Mouse (Mus musculus) adrenal gland, postnatal 14 days (tissue): ENCODE measurements at regions not wholly inside any gene's neighbourhood (a gene's known extent, or its start where the extent isn't known, plus 50 kb on each side); places are given as distances from the start of the nearest gene placed in this dataset.

ENCODE experiments used
- DNase-seq: peaks from one replicate; pipeline ENCODE4 v3.0.0; 2021; ENCODE audit warnings: mixed read lengths

GRCm38 (mm10) chr1:35428126-35428840, 578.5 kb downstream of the Plekhb2 start:
- DNase-seq: no peak

DNA sequence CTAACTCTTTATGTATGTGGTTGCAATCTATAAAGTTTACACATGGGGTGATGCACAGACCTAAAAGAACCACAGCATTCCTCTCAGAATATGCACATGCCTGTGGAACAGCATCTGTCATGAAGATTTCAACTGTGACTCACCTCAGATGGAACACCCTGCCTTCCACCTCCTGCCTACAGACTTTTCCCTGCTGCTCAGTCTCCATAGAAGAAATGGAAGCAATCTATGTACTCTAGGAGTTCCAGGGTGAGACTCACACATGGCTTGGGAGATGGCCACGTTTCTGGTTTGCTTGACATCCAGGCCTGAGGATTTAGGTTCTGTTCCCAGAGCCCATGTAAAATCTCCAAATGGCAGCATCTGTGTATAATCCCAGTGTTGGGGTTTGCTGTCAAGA, 579.7 kb downstream of the Plekhb2 start:
- no peak for DNase-seq

- DNase-seq: no peak
Observed at GRCm38 (mm10) chr1:35435721-35436120, 585.9 kb downstream of the Plekhb2 start.

- DNase-seq: no peak
Observed at GRCm38 (mm10) chr1:35447345-35447744, 597.6 kb downstream of the Plekhb2 start.

GRCm38 (mm10) chr1:35452441-35453107, 602.8 kb downstream of the Plekhb2 start:
- no peak for DNase-seq

- no peak for DNase-seq
Observed at GRCm38 (mm10) chr1:35457591-35457990, 607.8 kb downstream of the Plekhb2 start.

DNA sequence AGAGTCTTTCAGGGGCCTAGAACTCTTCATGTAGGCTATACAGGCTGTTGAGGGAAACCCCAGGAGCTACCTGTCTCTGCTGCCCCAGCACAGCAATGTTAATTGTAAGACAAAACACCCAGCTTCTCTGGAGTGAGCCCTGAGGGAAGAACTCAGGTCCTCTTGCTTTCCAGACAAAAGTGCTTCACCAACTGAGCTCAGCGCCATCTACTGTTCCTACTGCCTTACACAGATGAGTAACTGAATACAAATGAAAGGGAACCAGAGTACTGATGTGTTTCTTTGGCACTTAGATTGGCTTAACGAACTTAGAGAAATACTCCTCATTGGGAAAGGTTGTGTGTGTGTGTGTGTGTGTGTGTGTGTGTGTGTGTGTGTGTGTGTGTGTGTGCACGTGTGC, 603.1 kb upstream of the Hs6st1 start:
- peak; percentile 8 for DNase-seq

DNA sequence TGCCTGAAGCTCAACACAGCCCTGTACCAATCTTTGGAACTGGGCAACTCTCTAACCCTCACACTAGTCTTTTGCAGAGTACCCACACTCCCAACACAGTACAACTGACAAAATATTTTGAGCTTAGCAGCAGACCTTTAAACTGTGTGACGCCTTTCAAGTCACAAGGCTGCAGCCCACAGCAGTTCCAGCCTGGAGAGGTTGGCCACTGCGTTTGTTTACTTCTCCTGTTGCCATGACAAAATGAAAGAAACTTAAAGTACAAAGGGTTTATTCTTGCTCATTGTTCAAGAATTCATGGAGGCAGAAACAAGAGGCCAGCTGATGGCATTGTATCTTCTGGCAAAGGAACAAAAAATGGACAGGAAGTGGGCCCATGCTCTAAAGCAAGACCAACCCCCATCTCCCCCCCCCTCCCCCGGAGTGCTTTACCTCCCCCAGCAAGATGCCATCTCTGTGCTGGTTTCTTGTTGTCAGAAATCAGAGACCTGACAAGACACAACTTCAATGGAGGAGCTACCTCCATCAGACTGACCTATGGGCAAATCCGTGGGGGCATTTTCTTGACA, 598.9 kb upstream of the Hs6st1 start:
- DNase-seq: no peak

DNA sequence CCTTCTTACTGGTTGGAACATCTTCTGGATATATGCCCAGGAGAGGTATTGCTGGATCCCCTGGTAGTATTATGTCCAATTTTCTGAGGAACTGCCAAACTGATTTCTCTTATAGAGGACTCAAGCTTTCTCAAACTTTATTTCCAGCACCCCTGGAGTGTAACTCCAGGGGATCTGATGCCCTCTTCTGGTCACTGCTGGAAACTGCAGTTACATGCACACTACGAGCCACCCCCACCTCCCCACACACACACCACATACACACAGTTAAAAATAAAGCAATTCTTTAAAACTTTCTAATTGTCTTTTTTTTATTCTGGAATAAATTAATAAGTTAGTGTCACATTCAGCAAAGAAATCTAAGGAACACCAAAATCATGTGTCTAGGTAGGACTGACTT, 589.9 kb upstream of the Hs6st1 start:
- no peak for DNase-seq

GRCm38 (mm10) chr1:35495963-35496362, 572.2 kb upstream of the Hs6st1 start:
- no peak for DNase-seq

DNA sequence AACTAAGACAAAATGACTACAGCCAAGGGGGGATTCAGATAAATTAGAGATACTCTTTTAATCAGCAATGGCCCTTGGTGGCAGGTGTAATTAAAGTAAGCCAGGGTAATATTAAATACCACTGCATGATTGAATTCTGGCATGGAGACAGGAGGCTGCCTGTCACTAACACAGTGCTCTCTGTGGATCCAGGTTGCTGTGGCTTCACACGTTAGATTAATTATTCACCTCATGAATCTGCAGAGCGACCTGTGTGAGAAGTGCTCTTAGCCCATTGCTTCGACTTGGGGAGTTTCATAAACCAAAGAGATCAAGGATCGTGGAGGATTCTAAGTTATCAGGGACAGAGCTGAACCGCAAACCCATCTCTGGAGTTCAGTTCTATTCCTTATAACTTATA, 545.2 kb upstream of the Hs6st1 start:
- DNase-seq: no peak

DNA sequence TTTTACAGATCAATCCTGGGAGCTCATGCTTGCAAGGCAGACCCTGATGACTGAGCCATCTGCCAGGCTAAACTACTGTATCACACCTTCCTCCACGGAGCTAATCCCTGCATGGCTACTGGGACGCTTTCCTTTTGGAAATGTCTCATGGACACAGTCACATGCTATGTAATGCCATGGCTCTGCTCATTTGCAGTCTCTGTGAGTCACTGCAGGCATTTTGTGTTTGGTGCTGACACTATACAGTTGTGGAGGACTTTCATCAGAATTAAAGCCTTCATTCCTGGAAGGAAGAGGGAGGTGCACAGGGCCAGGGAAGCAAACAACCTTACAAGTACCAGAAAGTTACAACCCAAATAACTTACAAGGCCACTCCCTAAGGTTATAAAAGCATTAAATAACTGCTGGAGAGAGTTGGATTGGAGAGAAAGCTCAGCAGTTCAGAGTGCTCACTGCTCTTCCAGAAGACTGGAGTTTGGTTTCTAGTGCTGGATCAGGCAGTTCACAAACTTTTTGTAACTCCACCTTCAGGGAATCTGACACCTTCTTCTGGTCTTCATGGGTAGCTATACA, 544.3 kb upstream of the Hs6st1 start:
- DNase-seq: no peak

DNA sequence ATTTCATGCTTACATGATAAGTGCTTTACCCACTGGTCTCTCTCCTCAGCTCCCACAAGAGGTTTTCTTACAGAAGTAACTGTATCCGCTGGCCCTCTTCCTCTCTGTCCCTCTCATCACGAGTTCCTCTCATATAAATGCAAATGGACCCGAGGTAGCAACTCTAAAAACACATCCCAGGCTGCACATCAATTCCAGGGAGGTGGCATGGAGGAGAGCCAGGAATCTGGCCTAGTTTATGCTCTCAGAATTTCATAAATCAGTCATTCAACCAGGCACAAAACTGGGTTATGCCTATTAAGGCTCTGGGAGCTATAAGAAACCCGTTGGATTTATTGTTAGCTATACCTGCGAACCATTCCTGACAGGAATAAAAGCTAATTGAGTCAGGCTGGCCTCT, 543.4 kb upstream of the Hs6st1 start:
- DNase-seq: no peak

- no peak for DNase-seq
Observed at GRCm38 (mm10) chr1:35527750-35528476, 540.3 kb upstream of the Hs6st1 start.

DNA sequence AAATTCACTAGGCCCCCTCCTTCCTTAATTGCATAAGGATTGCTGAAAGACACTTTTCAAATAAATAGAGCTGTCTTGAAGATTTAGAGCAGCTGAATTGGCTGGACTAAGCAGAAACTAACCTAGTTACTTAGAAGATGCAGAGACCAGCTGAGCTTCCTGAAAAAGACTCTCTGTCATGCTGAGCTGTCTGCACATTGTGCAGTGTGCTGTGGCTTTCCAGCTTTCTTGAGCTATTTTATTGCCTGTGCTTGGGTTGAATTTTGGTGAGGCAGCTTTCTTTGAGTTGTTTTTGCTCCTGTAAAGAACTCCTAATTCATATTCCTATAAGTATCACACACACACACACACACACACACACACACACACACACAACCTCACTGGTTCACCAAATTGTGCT, 532.7 kb upstream of the Hs6st1 start:
- DNase-seq: no peak

GRCm38 (mm10) chr1:35536276-35536675, 531.9 kb upstream of the Hs6st1 start:
- DNase-seq: no peak

DNA sequence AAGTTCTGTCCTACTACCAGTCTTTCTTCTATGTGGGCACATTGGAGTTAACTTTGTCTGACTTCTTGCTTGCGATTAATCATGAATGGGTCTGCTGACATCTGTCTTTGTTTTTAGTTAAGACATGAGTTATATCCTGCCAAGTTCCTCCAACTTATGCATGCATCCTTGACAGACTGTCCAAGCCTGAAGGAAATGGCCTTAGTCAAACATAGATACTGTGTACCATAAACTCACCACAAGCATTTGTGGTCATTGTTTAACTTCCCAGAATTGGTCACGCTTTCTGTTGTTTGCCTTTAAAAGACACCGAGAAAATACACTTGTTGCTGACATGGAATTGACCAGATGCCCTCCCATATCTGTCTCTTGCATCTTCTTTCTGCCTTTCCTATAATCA, 519.4 kb upstream of the Hs6st1 start:
- DNase-seq: no peak

DNA sequence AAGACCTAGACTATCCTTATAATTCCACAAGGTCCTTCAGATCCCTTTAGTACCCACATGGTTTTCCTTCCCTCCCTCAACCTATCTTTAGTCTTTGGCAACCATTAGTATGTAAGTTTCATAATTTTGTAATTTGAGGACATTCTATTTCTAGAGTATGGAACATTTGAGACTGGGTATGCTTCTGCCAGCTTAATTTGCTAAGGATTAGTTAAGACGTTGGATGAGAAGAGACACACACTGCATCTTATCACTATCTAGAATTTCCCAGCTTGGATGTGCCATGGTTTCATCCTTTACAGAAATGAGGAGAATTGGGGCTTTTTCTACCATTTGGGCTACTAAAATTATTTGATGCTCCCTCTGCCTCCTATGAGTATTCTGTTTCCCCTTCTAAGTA, 516.7 kb upstream of the Hs6st1 start:
- no peak for DNase-seq

- no peak for DNase-seq
Observed at GRCm38 (mm10) chr1:35562786-35563185, 505.4 kb upstream of the Hs6st1 start.

DNA sequence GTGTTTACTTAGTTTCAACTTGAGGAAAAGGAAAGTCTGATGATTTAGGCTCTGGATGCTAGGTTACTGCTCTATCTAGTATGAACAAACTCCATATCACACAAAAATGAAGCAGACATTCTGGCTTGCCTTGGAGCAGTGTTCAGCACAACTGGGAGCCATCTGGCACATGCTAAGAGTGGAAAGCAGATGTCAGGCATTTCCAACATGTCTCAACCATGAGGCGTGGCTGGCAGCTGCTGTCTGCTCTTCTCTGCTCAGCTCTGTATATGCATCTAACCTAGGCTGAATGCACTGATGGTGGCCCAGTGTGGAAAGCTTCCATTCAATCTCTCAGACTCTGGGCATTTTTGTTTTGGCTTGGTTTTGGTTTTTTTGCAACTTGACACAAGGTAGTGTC, 493.0 kb upstream of the Hs6st1 start:
- DNase-seq: no peak

GRCm38 (mm10) chr1:35579392-35579791, 488.8 kb upstream of the Hs6st1 start:
- DNase-seq: no peak

GRCm38 (mm10) chr1:35579992-35580391, 488.2 kb upstream of the Hs6st1 start:
- no peak for DNase-seq

DNA sequence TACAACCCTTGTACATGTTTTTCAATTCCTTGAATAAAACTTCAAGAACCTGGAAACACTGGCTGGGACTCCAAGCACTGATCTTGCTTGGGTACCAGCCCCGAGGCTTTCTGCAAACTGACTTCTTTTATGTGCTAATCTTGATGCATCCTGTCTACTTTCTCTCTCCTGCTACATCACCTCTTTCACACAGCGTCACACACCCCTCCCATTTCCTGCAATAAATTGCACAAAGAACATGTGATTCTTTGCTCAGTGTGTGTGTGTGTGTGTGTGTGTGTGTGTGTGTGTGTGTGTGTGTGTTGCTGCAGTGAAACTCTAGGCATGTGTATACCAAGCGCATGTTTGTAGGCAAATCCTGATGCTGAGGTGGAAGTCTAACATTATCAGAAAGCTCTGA, 487.7 kb upstream of the Hs6st1 start:
- DNase-seq: no peak
